Mouse (Mus musculus) urinary bladder, postnatal 10 days (tissue): ENCODE data around the gene Gria4.
"Not testable (repeated sequence)": the region's sequence is repeated elsewhere in the genome, so short reads cannot be mapped to it uniquely, and the experiment has no call there.

Source experiments
- DNase-seq: peaks from one replicate; pipeline ENCODE4 v3.0.0; 2022; ENCODE audit warnings: low spot score

The Gria4 gene

GRCm38 (mm10) chr9:4795544-4796288 is at the start of gene Gria4:
Gria4 (minus strand) TSS chr9:4796234.
- DNase-seq, result no peak

DNA sequence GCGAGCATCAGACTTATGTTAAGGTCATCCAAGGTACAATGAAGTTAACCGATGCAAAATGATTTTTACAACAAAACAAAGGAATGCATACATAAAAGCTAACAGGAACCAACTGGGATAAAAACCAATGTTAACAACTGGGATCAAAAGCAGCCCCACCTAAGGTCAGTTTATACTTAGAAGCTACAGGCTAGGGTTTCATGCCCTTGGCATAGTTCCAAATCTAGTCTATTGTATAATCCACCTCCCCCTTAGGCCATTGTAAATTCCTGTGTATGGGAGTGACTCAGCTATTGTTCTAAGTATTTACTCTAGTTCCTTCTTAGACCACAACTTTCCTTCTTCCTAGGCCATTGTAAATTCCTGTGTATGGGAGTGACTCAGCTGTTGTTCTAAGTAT is 14.9 kb upstream of the Gria4 start:
- DNase-seq, result not testable (repeated sequence)

DNA sequence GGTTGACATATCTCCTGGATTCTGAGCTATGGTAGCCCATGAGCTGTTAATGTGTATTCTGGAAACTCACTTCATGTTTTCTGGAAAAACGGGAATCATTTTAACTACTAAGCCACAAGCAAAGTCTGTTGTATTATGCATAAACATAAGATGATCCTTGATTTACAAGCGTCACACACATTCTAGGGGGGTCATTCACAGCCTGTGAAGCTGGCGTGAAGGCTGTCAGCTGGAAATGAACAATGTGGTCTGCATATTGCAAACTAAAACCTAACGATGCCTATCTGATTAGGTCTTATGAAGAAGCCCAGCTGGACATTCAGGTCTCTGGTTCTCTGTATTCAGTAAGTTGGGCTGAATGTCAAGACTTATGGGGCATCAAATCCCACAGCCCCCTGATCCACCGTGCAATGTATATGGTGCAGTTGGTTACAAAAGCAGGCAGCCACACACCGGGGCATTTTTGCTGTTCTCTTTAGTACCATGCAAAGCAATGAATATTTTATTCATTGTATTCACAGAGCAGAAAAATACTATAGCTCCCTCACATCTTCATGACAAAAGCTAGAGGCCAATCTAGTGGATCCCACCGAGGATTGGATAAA is 7.2 kb upstream of the Gria4 start:
- no peak for DNase-seq

DNA sequence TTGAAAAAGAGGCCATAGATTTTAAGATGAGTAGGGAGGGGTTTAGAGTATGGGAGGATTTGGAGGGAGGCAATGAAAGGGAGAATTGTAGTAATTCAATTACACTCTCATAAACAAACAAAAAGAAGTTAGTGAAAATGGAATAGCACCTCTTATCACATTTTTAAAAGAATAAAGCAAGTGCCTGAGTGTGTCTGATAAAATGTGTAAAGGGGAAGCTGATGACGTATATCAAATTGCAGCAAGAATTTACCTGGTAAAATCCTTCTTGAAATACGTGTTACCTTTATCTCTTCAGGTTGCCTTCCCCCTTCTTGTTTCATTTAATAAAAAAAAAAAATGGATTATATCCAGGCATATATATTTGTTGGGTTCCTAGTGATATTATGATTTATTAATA is 1.4 kb upstream of the Gria4 start:
- DNase-seq, result no peak

DNA sequence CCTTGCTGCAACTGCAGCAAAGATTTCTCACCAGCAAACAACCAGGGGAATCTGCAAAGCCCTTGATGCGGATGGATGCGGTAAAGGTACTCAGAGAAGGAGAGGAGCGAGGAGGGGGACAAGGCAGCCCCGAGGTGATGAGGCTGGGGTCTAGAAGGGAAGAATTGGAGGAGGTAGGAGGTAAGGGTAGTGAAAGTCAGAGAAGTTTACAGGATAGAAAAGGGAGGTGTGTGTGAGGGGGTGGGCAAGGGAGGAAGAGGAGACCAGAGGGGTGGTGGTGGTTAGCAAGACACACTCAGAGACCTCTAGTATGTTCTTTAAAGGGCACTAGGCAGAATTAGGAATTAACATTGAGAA is 233 bp upstream of the Gria4 start:
- no peak for DNase-seq

- no peak for DNase-seq
These were observed 959 bp downstream of the Gria4 start for GRCm38 (mm10) chr9:4795075-4795474.

GRCm38 (mm10) chr9:4794411-4794810 is 1.6 kb downstream of the Gria4 start:
- DNase-seq, result no peak

DNA sequence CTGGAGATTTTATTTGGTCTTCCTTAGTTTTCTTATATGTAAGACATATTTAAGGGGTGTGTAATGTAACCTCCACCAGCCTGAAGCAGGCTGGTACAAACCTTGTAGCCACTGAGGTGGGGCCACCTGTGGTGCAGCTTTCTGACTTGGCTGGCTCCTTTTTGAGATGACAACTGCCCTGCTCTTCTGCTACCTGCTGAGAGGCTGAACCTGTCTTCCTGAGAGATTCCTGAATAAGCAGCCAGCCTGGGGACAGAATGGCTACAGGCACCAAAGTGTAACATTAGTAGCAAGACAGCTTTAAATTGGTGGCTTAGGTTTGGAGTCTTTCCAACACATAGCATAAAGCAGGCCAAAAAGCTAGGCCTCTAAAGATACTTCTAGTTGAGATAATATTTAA is 46.6 kb downstream of the Gria4 start:
- not testable (repeated sequence) for DNase-seq

- no peak for DNase-seq
These were observed 81.9 kb downstream of the Gria4 start for GRCm38 (mm10) chr9:4714086-4714485.

- DNase-seq, result no peak
These were observed 83.7 kb downstream of the Gria4 start for GRCm38 (mm10) chr9:4712367-4712766.

DNA sequence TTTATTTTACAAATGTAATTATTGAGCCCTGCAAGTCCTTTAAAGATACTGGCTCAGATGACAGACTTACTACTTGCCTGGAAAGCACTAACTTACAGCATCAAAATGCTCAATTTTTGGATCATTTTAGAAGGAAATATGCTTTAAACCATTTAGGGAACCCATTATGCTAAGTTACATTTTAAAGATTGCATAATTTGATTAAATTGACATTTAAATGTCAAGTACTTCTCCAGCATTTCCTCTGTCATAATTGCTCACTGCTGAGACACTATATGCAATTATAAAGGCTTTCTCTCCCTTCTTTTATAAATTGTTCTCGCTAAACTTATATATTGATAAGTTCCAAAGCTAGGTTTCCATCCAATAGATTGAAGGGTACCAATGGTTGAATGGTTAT is 108.9 kb downstream of the Gria4 start:
- DNase-seq, result no peak

DNA sequence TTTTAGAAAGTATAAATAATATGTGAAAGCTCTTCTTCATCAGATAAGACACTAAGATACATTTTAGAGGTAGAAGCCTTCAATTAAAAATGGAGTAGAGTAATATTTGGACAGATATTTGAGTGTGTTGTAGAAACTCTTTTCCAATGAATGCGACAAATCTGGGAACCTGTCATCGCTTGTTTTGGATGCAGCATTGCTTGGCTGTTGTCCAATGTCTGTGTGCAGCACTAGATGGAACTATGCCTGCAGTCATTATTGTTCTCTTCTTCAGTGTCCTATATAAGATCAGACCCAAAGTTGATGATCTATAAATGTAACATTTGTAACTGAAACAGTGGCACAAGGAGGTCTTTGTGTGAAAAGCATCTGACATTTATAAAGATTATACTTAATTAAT is 115.8 kb downstream of the Gria4 start:
- no peak for DNase-seq

DNA sequence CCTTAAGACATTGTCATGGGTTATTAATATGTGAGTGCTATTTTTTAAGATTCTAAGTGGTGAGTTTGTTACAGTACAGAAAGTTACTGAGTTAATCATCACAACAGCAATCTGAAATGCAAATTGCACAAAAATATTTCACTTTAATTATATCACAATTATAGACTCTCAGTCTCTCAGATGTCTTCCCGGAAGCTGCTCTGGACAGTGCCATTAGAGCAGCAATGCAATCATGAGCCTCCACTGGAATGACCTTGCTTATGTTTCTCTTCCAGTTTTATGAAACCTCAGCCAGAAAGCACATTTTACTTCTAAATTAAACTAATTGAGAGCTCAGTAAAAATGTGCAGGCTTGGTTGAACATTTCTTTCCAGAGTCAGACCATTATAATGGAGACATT is 116.9 kb downstream of the Gria4 start:
- DNase-seq, result no peak

GRCm38 (mm10) chr9:4665691-4666090 is 130.3 kb downstream of the Gria4 start:
- no peak for DNase-seq

GRCm38 (mm10) chr9:4662421-4662820 is 133.6 kb downstream of the Gria4 start:
- no peak for DNase-seq

DNA sequence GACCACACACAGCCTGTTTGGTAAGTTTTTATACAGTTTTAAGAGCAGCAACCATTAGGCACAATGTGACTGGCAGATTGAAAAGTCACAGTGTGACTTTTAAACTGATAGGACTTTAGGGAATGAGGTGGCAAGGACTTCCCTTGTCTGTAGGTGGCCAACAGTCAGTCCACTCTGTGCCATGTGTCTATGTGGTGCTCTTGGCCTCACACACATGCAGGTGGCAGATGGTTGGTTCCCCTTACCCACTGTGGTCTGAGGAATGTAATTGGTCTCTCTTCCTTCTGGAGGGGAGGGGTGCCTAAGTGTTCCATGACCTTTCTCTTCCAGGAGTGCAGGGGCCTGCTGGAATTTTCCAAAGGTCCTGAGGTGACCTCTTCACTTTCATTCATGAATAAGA is 137.1 kb downstream of the Gria4 start:
- DNase-seq, result no peak

- DNase-seq, result no peak
These were observed 141.7 kb downstream of the Gria4 start for GRCm38 (mm10) chr9:4654333-4654732.

DNA sequence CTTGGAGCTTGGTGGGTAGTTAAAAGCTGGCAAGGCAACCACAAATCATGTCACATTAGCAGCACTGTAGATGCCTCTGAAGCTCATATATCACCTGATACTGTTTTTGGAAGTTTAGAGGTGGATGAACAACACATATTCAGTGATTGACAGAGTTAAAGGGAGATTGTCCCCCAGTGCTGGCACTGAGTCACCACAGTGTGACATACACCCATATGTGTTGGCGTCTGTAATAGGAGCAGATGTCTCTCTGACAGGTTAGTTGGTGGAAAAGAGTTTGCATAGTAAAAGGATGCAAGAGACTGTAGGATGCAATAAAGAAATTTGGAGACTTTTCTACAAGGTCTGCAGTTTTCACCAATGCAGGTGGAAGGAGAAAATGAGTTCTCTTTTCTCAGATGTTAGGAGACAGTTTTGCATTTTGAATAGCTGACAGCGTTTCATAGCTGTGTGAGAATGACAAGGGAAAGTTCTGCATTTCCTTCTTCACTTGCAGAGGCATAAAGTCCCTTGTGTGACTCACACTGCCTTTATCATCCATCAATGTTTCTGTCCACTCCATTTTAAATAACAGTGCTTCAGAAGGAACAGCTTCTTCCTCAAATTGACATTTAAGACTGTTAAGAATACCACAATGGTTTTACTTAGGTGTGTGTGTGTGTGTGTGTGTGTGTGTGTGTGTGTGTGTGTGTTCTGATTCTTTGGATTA is 156.7 kb downstream of the Gria4 start:
- no peak for DNase-seq

DNA sequence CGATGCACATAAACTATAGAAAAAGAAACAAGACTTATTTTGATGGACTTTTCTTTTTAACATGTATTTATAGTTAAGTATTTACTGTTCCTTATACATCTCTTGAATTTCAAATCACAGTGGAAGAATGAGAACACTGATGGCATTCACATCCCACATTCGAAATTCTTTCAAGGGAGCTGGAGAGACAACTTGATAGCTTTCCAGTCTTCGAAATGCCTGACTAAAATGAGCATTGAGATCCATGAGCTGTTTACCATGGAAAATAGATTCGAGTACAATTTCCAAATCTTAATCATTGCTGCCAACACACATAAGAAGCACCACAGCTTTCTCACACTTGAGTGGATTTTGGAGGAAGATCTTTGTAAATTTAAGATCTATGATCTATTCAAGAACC is 164.1 kb downstream of the Gria4 start:
- no peak for DNase-seq

DNA sequence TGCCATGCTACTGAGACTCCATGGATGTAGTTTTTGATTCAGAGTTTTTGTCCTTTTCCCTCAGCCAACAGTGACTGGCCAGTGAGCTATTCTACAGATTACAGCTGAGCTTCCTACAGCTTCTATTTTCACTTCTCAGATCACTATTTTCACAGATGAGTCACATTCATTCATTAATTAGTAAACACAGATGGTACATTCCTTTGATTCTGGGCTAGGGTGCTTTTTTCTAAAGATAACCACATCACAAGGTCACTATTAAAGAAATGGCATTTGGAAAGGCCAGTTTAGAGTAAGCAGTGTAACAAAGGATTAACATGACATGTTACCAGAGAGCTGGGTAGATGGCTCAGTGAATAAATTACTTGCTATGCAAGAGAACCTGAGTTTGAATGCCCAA is 180.7 kb downstream of the Gria4 start:
- DNase-seq, result no peak

- DNase-seq, result no peak
These were observed 190.7 kb downstream of the Gria4 start for GRCm38 (mm10) chr9:4605354-4605753.

- DNase-seq, result no peak
These were observed 191.8 kb downstream of the Gria4 start for GRCm38 (mm10) chr9:4604236-4604635.

- DNase-seq, result no peak
These were observed 194.2 kb downstream of the Gria4 start for GRCm38 (mm10) chr9:4601788-4602187.
